Mouse (Mus musculus) skeletal muscle tissue, adult 2 months (tissue): Measurements from ENCODE around the gene Fam90a1b.
"Not testable (repeated sequence)": the region's sequence is repeated elsewhere in the genome, so short reads cannot be mapped to it uniquely, and the experiment has no call there.

Source experiments
- DNase-seq: peaks from one replicate; pipeline ENCODE4 v3.0.0-alpha.2; 2012; ENCODE audit warnings: low read depth, low spot score

Fam90a1b gene

GRCm38 (mm10) chrX:94366670-94367241 is at the start of gene Fam90a1b, which contains the start of gene Apoo:
Gene Fam90a1b (minus strand): TSS chrX:94366777.
Gene Apoo (plus strand): TSS chrX:94367117.
- peak; percentile 98 for DNase-seq

- no peak for DNase-seq
Measured at GRCm38 (mm10) chrX:94408975-94409374, 42.4 kb upstream of the Fam90a1b start.

GRCm38 (mm10) chrX:94378734-94379133 is 12.2 kb upstream of the Fam90a1b start:
- no peak for DNase-seq

- peak; percentile 34 for DNase-seq
Measured at GRCm38 (mm10) chrX:94367248-94367647, 671 bp upstream of the Fam90a1b start.

- no peak for DNase-seq
Measured at GRCm38 (mm10) chrX:94366029-94366428, 548 bp downstream of the Fam90a1b start.

GRCm38 (mm10) chrX:94365381-94365925 is 1.1 kb downstream of the Fam90a1b start:
- no peak for DNase-seq

- not testable (repeated sequence) for DNase-seq
Measured at GRCm38 (mm10) chrX:94343638-94344037, 22.9 kb downstream of the Fam90a1b start.

- no peak for DNase-seq
Measured at GRCm38 (mm10) chrX:94321036-94321902, 45.3 kb downstream of the Fam90a1b start.
